Mouse (Mus musculus): Measurements from ENCODE around the gene Kctd8. TPM values are rescaled to one million over a fixed set of nuclear protein-coding genes. Genes with fewer than 3 reads are reported as not detected.
"Not testable (repeated sequence)": the region's sequence is repeated elsewhere in the genome, so short reads cannot be mapped to it uniquely, and the experiment has no call there.

Gene Kctd8
- total RNA-seq (2021), result 1 to 10 TPM; 6.0 to 6.4 TPM
- long read RNA-seq, transcript Kctd8-201 (2 exons, 2,859 nt), result major isoform, 9 of 9 reads
- long read RNA-seq, partial matches to known transcripts, result 0 of 9 reads
- long read RNA-seq, other reads (novel, unspliced or antisense), result 0 of 9 reads

DNA sequence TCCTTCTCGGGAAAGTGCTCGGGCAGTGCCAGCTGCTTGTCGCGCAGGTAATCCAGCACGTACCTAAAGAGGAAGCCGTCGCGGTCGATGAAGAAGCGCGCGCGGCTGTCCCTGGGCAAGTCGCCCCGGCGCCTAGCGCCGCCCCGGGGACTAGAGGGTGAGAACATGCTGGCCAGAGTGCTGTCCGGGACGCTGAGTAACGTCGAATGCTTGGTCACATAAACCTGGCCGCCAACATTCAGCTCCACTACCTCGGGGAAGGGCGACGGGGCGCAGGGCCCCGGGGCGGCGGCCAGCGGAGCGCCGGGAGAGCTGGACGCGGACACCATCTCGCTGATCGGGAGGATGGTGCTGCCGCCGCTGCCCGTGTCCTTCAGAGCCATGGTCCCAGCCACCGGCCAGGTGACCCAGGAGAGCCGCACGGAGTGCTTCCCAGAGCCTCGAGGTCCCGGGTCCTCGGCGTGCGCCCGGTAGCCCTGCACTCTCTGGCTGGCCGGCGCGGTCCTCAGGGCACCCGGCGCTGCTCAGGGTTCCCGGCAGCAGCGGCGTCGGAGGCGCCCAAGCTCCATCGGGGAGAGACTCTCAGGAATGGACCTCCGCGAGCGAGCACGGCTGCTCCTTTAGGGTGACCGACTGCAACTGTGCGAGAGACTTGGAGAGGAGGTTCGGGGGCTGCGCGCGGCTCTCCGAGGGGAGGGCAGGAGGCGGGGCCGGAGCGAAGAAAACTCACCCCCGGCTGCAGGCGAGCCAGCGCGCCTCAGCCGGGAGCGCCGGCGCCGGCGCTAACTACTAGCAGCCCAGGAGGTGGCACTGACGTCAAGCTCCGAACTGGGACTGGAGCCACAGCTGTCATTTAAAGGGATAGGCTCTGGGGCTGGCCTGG lies at the start of gene Kctd8:
Gene Kctd8 (minus strand): TSS at position 761 of the 883 bp plus-strand sequence.
- DNase-seq (ENCODE audit: low spot score in 2 of 2), result peak; percentile 49 to 62

GRCm38 (mm10) chr5:69379072-69379471 lies 37.6 kb upstream of the Kctd8 start:
- DNase-seq (ENCODE audit: low spot score in 2 of 2), result no peak

- DNase-seq (ENCODE audit: low spot score in 2 of 2), result no peak
Observed at GRCm38 (mm10) chr5:69350596-69350995, 9.1 kb upstream of the Kctd8 start.

- DNase-seq (ENCODE audit: low spot score in 2 of 2), result peak; percentile 34 to 58
Observed at GRCm38 (mm10) chr5:69340102-69340918, 1.2 kb downstream of the Kctd8 start.

GRCm38 (mm10) chr5:69339623-69339970 lies 1.9 kb downstream of the Kctd8 start:
- DNase-seq (ENCODE audit: low spot score in 2 of 2), result no peak

GRCm38 (mm10) chr5:69338916-69339622 lies 2.4 kb downstream of the Kctd8 start:
- no peak for DNase-seq (ENCODE audit: low spot score in 2 of 2)

GRCm38 (mm10) chr5:69327561-69327960 lies 13.9 kb downstream of the Kctd8 start:
- DNase-seq (ENCODE audit: low spot score in 2 of 2), result no peak

- DNase-seq (ENCODE audit: low spot score in 2 of 2), result no peak
Observed at GRCm38 (mm10) chr5:69324566-69325230, 16.8 kb downstream of the Kctd8 start.

DNA sequence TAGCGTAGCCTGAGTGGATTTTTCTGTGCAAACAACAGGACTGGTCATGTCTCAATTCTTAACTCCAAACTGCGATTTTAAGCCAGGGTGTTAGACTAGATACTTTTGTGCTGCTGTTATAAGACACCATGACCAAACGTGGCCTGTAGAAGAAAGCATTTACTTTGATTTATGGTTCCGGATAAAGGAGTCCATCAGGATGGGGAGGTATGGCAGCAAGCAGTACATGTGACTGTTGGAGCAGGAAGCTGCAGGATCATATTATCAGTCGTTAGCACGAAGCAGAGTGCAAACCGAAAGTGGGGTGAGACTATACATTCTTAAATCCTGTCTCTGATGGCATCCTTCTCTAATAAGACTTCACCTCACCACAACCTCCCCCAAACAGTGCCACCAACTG lies 28.9 kb downstream of the Kctd8 start:
- no peak for DNase-seq (ENCODE audit: low spot score in 2 of 2)

DNA sequence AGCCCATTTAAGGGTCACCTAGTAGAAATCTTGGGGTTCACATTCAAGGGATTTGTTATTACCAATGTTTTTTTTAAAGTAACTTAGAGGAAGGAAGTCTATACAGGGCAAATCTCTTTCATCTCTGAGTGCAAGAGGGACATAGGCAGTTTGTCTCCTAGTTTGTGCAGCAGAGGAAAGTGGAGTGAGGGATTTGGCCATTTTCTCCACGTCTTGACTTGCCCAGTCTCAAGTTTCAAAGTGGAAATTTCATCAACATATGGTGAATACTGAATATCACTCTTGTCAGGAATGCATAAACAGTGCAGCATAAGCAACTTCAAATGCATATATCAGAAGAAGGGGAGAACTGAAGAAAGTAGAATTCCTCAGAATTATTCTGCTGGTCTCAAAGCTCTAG lies 39.8 kb downstream of the Kctd8 start:
- DNase-seq (ENCODE audit: low spot score in 2 of 2), result no peak

DNA sequence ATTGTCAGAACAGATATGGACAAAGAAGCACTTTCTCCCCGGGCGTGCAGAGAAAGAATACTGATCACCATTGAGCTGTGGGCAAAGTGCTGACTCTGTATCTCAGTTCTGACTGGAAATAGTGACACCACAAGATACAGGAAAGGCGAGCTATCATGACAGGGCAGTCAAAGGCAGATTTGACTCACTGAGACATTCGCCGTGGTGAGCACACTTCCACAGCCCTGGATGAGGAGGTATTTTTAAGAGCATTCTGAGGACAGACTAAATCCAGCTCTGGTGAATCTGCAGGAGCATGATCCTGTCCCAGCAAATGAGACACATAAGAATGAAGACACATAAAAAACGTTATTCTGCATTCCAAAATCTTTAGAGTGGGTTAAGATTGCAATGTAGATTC lies 49.1 kb downstream of the Kctd8 start:
- no peak for DNase-seq (ENCODE audit: low spot score in 2 of 2)

GRCm38 (mm10) chr5:69284359-69284758 lies 57.1 kb downstream of the Kctd8 start:
- no peak for DNase-seq (ENCODE audit: low spot score in 2 of 2)

DNA sequence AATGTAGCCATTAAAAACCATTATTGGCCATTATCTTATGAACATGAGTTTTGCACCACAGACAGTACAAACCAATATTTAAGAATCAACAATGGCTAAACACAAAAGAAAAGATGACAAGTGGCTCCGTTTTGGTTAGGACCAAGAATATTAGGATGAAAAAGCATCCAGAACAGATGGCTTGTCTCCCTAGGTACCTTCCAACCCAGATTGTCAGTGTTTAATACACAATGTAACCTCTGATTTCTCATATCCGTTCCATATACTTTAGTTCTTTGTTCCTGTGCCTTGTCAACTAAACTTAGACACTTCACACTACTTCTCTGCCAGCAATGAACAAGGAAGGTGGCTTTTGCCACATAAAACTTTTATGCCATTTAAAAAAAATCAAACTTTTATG lies 89.1 kb downstream of the Kctd8 start:
- no peak for DNase-seq (ENCODE audit: low spot score in 2 of 2)

DNA sequence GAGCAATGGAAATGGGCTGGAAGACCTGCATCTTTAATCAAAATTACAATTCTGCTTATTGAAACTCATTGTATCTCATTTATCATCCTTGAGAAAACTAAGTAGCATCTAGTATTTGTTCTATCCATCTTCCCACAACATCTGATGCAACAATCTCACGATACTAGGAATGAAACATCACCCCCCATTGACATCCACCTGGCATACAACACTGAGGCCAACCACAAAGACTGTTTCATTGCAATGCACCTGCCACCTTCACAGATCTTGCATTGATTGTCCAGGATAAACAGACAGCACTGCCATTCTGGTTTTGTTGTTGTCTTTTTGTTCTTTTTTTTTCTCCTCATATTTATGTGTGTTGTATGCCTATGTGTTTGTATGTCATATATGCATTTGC lies 99.5 kb downstream of the Kctd8 start:
- no peak for DNase-seq (ENCODE audit: low spot score in 2 of 2)

DNA sequence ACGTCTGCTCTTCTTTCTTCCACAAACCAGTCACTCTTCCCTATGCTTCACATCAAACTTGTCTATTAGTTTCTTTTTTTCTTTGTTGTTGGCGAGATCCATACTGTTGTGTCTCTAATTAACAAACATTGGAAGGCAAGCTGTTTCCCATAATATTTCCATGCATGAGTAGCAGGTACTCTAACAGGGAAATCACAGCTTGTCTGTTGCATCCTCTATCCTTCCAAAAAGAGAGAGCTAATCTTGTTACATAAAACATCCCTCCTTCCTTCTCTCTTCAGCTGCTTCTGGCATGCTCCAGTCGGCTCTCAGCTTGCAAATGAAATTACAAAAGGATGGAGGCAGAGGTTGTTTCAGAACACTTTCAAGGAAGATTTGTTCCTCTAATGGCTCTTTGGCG lies 107.9 kb downstream of the Kctd8 start:
- DNase-seq (ENCODE audit: low spot score in 2 of 2), result peak in 1 of 2 experiments; percentile 5

DNA sequence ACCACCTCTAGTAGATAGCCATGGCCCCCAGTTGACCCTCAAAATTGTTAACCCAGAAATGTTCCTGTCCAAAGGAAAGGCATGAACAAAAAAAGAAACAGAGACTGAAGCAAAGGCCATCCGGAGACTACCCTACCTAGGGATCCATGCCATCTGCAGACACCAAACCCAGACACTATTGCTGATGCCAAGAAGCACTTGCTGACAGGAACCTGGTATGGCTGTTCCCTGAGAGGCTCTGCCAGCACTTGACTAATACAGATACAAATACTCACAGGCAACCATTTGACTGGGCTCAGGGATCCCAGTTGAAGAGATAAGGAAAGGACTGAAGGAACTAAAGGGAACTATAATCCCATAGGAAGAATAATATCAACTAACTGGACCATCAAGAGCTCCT lies 109.8 kb downstream of the Kctd8 start:
- not testable (repeated sequence) for DNase-seq (ENCODE audit: low spot score in 2 of 2)

DNA sequence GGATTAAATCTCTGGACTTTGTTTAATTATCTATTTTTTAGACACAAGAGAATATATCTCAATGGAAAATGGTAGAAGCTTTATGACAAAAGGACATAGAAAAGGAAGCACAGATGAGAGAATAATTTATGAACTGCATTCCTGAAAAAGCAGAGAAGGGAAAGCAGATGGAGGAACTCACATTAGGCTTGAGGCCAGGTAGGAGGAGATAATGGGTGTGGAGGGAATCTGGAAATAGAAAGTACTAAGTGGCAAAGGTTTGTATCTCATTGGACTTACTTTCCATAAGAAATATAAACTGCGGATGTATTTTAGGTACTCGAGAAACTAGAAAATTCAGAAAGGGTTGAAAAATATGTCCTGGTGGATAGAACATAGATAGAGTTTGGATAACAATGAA lies 114.3 kb downstream of the Kctd8 start:
- peak in 1 of 2 experiments; percentile 3 for DNase-seq (ENCODE audit: low spot score in 2 of 2)

DNA sequence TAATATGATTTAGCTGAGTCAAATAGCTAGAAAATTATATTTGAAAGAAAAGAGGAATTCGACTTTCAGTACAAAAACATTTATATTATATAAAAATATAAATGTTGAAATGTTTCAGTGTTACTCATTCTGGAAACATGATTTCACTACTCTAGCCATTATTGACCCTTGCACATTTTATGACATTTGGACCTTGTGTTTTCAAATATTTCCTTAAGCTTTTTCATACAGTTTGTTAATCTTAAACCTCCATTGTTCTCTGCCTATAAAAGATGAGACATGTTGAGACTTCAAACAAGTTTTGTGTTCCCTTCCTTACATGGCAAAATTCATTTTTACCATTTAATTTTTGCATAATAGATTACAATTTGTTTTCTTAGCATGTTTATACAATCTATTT lies 118.9 kb downstream of the Kctd8 start:
- DNase-seq (ENCODE audit: low spot score in 2 of 2), result no peak

- no peak for DNase-seq (ENCODE audit: low spot score in 2 of 2)
Observed at GRCm38 (mm10) chr5:69215216-69215615, 126.3 kb downstream of the Kctd8 start.

- no peak for DNase-seq (ENCODE audit: low spot score in 2 of 2)
Observed at GRCm38 (mm10) chr5:69209401-69209800, 132.1 kb downstream of the Kctd8 start.

DNA sequence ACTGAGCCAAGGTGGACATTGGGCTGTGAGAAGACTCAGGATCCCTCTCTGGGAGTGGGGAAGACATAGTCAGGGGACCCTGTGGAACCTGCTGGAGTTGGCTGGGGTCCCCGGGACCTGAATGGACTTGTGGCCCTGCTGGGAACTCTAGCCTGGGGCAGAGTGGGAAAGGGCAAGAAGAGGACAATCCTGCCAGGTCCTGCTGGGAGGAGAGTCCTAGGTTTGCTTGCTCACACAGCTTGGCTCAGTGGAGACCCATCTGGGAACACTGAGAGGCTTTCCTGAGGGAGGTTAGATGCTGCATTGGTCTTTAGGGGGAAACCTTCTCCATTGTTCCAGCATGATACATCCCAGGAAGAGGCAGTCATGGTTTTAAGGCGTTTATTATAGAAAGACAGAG lies 133.8 kb downstream of the Kctd8 start:
- DNase-seq (ENCODE audit: low spot score in 2 of 2), result no peak

All from layer of hippocampus, adult 18-20 months (tissue).